Mouse (Mus musculus): ENCODE results near the gene Gldc.

Gldc gene

GRCm38 (mm10) chr19:30107221-30107845 is 67.9 kb downstream of the Gldc start:
- no peak for DNase-seq (ENCODE audit: low spot score in 2 of 2)

GRCm38 (mm10) chr19:30105045-30105842 is 70.0 kb downstream of the Gldc start:
- no peak for DNase-seq (ENCODE audit: low spot score in 2 of 2)

GRCm38 (mm10) chr19:30102620-30103019 is 72.6 kb downstream of the Gldc start:
- no peak for DNase-seq (ENCODE audit: low spot score in 2 of 2)

GRCm38 (mm10) chr19:30100571-30100970 is 74.7 kb downstream of the Gldc start:
- no peak for DNase-seq (ENCODE audit: low spot score in 2 of 2)

- no peak for DNase-seq (ENCODE audit: low spot score in 2 of 2)
Observed at GRCm38 (mm10) chr19:30097039-30097438, 78.2 kb downstream of the Gldc start.

GRCm38 (mm10) chr19:30096186-30096585 is 79.0 kb downstream of the Gldc start:
- DNase-seq (ENCODE audit: low spot score in 2 of 2), result no peak

GRCm38 (mm10) chr19:30091644-30092295 is 83.5 kb downstream of the Gldc start:
- no peak for DNase-seq (ENCODE audit: low spot score in 2 of 2)

- DNase-seq (ENCODE audit: low spot score in 2 of 2), result no peak
Observed at GRCm38 (mm10) chr19:30090163-30090562, 85.1 kb downstream of the Gldc start.

- no peak for DNase-seq (ENCODE audit: low spot score in 2 of 2)
Observed at GRCm38 (mm10) chr19:30065797-30066196, 109.4 kb downstream of the Gldc start.

- no peak for DNase-seq (ENCODE audit: low spot score in 2 of 2)
Observed at GRCm38 (mm10) chr19:30054218-30054617, 121.0 kb downstream of the Gldc start.

- DNase-seq (ENCODE audit: low spot score in 2 of 2), result no peak
Observed at GRCm38 (mm10) chr19:30051479-30051878, 123.8 kb downstream of the Gldc start.

- no peak for DNase-seq (ENCODE audit: low spot score in 2 of 2)
Observed at GRCm38 (mm10) chr19:30050584-30050983, 124.6 kb downstream of the Gldc start.

Measured in spleen, postnatal 14 days (tissue).